Mouse (Mus musculus) thymus, postnatal 25 days (tissue): ENCODE data around the gene Zfp937.
"Not testable (repeated sequence)": the region's sequence is repeated elsewhere in the genome, so short reads cannot be mapped to it uniquely, and the experiment has no call there.

Source experiments
- DNase-seq: peaks from one replicate; pipeline ENCODE4 v3.0.0; 2022

Gene Zfp937

DNA sequence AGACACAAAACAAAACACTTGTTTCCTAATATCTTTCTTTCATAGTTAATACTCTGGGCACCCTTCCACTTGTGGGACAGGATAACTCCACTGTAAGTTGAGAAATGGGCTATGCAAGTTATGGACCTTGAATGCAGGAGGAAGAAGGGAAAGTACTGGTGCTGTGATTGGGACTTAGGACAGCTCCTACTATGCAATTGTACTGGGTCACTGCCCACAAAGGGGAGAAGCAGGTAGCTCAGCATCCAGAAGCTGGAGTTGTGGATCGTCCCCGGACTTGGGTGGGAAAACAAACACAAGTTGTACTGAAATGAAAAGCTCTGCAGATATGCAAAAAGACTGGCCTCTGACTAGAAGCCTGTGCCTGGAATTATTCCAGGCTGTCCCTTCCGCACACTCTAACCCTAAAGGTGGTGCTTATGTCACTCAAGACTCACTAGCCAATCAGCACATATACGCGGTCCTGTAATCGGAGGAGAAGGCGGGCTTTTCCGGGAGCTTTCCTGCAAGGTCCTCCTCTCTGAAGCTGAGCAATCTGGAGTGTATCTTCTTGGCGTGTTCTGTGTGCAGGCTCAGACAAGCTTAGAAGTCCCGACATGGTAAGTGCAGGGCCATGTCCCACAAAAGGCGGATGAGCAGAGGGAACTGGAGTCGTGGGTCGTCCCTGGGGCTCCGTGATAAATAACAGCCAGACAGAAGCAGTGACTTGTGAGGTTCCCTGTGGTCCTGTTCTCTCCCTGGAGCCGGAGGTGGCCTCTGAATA is at the start of gene Zfp937:
Zfp937 (plus strand) TSS at position 474 of the 763 bp plus-strand sequence.
- DNase-seq, result peak; percentile 46

DNA sequence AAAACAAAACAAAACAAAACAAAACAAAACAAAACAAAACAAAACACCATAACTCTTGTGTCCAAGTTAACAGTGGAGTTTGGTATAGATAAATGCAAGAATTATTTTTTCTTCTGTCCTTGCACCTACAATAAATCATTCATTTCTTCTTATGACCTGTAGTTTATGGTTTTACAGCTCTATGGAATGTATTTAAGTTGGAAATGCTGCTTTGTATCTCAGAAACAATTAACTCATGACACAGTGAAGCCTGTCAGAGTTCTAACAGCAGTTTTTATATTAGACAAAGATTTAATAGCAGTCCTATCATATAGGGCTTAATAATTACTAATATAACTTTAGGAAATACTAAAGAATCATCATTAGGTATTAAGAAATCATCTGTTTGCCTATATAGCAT is 44.0 kb upstream of the Zfp937 start:
- DNase-seq, result no peak

DNA sequence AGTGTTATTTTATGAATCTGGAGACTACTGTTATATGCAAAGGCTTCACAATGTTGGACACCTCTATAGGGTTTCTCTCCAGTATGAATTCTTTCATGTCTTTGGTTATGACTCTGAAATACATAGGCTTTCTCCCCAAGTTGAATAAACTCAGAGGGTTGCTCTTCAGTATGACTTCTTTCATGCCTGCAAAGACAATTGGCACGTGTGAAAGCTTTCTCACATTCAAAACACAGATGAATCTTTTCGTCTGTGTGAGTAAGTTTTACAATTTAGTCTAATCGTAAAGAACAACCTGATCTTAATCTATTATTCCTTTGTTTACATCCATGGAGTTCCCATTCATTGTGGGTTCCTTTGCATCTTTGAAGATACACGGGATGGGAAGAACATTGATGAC is 38.3 kb upstream of the Zfp937 start, which contains the start of gene Gm10770:
Gm10770 (minus strand) TSS at position 101 of the 400 bp plus-strand sequence.
- DNase-seq, result not testable (repeated sequence)

DNA sequence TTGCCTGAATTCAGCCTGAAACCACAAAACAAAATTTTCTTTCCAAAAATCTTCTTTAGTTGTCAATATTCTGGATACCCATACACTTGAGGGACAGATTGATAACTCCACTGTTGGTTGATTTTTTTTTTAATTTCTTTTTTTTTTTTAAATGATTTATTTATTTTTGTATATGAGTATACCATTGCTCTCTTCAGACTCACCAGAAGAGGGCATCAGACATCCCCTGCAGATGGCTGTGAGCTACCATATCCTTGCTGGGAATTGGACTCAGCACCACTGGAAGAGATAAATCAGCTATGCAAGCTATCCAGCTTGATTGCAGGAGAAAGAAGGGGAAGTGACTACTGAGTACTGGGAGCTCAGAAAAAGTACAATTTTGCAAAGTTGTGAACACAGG is 36.8 kb upstream of the Zfp937 start:
- DNase-seq, result not testable (repeated sequence)

DNA sequence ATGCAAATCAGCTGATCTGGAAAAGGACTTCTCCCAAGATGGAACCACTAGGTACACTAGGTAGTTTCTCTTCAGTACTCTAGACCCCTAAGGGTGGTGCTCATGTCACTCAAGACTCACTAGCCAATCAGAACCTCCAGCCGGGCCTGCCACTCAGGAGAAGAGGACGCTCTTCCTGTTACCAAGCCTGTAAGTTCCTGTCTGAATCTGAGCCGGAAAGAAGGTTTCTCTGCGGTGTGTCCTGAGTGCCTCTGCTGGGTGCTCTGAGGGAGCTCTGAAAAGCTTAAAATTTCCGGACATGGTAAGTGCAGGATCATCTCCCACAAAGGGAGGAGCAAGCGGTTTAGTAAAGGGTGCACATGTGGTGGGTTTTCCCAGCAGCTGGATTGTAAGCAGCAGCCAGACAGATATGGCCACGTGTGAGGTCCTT is 36.3 kb upstream of the Zfp937 start, which contains the start of gene Gm14139:
Gm14139 (plus strand) TSS at position 186 of the 430 bp plus-strand sequence.
- not testable (repeated sequence) for DNase-seq

DNA sequence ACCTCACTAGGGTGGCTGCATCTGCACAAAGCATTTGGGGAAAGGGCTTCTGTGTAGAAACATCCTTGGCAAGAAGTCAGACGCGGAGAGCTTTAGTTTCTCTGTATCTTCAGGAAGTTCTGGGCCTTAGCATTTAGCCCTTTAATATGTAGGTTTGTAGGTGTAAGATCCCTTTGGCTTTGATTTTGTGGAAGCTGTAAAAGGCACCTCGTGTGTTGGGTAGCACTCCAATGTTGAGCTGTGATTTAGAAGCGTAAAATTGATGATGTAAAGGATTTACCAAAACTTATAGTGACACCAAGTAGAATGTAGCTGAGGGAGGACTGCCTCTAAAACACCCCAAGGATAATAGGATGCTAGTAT is 471 bp downstream of the Zfp937 start:
- DNase-seq, result not testable (repeated sequence)

DNA sequence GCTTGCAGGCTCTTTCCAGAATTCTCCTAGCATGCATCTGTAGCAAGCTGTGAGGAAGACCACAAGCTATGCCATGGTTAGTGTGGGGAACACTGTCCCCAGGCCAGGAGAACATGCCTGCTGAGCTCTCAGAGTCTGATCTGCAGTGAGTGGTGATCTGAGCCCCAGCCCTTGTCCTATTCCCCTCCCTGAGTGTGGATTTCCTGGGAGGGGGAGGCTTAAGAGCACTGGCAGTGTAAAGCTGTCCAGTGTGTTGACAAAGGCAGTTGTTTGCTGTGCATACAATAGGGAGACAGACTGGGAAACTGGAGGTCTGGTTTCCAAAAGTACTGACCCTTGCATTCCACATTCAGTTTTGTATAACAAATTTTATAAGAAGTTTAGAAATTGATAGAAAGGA is 5.4 kb downstream of the Zfp937 start:
- DNase-seq, result not testable (repeated sequence)

DNA sequence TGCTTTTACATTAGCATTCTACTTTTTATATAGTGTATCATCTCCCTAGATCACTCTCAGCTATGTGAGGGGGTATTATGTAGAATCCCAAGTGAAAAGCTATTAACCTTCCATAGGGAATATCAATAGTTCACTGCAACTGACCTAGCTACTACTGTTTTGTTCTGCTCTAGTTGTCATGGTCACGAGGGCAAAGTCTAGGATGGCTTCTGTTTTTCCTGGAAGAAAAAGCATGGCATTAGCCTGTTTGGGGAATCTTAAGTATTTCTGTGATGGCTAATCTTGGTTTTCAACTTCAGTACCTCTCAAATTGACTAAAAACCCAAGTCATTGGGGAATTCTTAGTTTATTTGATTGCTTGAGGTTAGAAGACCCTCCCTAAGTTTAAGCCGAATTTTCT is 25.3 kb downstream of the Zfp937 start:
- no peak for DNase-seq

DNA sequence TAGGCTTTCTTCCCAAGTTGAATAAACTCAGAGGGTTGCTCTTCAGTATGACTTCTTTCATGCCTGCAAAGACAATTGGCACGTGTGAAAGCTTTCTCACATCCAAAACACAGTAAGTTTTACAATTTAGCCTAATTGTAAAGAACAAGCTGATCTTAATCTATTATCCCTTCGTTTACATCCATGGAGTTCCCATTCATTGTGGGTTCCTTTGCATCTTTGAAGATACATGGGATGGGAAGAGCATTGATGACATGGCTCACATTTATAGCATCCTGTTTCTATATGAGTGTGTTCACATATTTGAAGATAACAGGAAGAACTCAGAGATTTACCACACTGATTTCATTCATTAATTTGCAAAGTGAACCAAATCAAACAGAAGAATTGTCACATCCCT is 37.6 kb downstream of the Zfp937 start, which contains the start of gene Gm21994:
Gm21994 (minus strand) TSS at position 101 of the 400 bp plus-strand sequence.
- DNase-seq, result not testable (repeated sequence)

DNA sequence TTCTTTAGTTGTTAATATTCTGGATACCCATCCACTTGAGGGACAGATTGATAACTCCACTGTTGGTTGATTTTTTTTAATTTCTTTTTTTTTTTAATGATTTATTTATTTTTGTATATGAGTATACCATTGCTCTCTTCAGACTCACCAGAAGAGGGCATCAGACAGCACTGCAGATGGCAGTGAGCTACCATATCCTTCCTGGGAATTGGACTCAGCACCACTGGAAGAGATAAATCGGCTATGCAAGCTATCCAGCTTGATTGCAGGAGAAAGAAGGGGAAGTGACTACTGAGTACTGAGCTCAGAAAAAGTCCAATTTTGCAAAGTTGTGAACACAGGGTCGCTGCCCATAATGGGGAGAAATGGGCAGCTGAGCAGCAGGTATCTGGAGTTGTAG is 39.0 kb downstream of the Zfp937 start:
- not testable (repeated sequence) for DNase-seq

DNA sequence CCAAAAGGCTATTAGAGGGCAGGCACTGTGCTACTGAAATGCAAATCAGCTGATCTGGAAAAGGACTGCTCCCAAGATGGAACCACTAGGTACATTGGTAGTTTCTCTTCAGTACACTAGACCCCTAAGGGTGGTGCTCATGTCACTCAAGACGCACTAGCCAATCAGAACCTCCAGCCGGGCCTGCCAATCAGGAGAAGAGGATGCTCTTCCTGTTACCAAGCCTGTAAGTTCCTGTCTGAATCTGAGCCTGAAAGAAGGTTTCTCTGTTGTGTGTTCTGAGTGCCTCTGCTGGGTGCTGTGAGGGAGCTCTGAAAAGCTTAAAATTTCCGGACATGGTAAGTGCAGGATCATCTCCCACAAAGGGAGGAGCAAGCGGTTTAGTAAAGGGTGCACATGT is 39.4 kb downstream of the Zfp937 start, which contains the start of gene Gm14124:
Gm14124 (plus strand) TSS at position 227 of the 400 bp plus-strand sequence.
- not testable (repeated sequence) for DNase-seq
